Mouse (Mus musculus) spleen, postnatal 36 days (tissue): ENCODE measurements at regions not wholly inside any gene's neighbourhood (a gene's known extent, or its start where the extent isn't known, plus 50 kb on each side); places are given as distances from the start of the nearest gene placed in this dataset.
A peak's percentile ranks its signal among the peaks of the same experiment; 100 is the strongest.

ENCODE experiments used
- DNase-seq, 2 experiments: peaks; one replicate each; pipeline ENCODE4 v3.0.0; 2022; ENCODE audit warnings: low spot score in 2 of 2, mixed read lengths in 1 of 2

GRCm38 (mm10) chr6:143535726-143536125, 368.7 kb downstream of the Etnk1 start:
- DNase-seq: no peak

- no peak for DNase-seq
Observed at GRCm38 (mm10) chr6:143536525-143537293, 369.7 kb downstream of the Etnk1 start.

- DNase-seq: no peak
Observed at GRCm38 (mm10) chr6:143547406-143547903, 380.4 kb downstream of the Etnk1 start.

DNA sequence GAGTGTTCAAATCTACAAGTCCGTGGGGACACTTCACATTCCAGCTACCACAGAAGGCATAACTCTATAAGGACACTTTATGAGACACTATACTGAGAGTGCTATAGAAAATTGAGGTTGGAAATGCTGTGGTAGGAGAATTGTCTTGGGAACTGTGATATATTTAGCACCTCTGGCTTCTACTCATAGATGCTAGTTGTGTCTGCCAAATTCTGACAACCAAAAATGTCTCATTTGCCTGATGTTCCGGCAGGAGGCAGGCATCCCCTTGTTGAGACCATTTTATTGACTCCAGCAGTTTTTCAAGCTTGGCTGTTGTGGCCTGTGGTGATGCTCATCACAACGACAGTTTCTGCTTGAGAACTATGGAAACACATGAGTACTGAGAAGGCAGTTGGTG, 387.9 kb downstream of the Etnk1 start:
- DNase-seq: no peak

GRCm38 (mm10) chr6:143558046-143558884, 391.2 kb downstream of the Etnk1 start:
- DNase-seq: no peak

DNA sequence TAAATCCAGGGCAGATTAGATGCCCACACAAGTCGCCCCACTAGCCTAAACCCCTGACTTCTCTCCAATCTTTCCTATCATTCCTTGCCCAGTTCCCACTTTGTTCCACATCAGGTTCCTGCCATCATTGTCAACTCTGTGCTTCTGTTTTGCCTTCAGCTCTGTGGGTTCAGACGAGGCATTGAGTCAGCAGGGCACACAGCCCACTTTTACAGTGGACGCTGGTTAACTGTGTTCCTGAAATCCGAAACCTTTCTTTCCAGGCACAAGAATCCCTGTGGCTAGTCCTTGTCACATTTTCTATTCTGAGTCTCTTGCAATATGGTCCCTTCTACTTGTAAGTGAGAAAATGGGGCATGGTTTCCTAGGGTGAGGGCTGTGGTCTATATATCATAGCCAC, 392.3 kb downstream of the Etnk1 start:
- DNase-seq: no peak

DNA sequence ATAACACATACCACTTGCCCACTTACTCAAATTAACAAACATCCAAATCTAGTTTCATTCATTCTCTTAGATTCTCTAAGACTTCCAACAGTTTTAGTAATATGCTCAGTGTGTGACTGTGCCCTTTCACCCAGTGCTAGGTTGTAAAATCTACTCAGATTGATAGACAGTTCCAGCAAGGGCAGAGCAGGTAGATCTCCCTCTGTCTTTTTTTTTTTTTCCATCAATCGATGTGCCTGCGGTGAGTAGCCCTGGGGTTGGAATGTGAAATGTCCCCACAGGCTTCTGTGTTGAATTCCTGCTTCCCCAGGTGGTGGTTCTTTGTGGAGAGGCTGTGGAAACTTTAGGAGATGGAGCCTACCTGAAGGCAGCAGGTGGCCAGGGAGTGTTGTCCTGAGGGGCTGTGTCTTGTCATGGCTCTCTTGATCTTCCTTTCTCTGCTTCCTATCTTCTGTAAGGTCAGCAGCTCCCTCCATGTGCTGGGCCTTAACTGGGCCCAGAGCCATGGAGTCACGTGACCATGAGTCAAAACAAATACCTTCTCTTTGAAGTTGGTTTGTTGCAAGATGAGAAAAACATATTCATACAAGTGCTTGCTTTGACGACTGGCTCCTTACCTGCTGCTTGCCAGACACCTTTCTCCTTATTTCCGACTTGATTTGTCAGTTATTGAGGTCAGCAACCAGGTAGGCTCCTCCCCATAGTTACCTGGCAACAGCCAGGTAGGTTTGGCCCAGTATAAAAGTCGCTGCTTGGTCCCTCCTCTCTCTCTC, 394.5 kb downstream of the Etnk1 start:
- DNase-seq: no peak

GRCm38 (mm10) chr6:143571356-143572115, 404.5 kb downstream of the Etnk1 start:
- no peak for DNase-seq

DNA sequence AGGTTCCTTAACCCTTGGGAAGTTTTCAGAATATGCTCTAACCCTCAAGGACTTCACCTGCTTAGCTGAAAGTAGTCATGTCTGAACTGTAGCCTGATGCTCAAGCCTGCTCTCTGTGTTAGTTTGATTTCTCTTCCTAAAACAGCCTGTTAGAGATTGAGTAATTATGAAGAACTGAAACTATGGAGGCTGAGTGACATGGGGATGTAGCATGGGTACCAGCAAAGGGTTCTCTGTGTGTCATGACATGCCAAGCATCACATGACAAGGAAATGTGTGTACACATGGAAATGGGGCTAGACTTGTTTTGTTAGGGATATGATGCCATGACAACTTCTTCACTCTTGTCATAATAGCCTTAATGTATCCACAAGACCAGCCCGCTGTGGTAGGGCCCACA, 412.2 kb downstream of the Etnk1 start:
- DNase-seq: no peak

DNA sequence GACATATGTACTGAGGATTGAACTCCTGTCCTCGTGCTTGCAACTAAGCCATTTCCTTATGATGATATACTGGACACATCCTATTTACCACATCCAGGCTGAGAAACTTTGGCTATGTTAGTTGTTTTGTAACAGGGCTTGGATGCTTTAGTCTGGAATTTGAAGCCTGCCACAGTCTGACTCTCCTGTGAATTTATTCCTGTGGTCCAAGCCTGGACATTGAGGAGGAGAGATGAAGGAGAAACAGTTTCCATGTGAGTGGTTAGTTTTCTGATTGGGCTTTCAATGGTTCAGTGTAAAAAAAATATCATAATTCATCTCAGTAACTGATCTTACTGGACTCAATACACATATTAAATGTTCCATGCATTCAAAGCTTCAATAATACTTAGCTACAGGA, 422.6 kb downstream of the Etnk1 start:
- DNase-seq: no peak

DNA sequence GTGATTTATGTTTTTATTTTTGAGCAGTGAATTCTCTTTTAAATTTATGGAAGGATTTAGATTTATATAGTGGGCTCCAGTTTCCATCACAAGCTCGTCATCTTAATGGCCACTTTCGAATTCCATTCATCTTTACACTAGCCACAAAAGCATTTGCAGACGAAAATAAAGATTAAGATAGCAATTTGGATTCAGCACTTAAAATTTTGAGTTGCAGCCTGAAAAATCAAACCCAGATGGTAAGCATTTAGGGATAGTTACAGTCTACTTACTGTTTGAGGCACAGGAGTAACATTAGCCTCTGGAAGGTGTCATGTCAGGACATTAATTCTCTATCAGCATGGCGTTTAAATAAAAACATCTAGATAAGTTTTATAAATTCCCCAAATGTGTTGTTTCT, 423.2 kb downstream of the Etnk1 start:
- DNase-seq: no peak

GRCm38 (mm10) chr6:143592490-143592889, 425.5 kb downstream of the Etnk1 start:
- DNase-seq: no peak

DNA sequence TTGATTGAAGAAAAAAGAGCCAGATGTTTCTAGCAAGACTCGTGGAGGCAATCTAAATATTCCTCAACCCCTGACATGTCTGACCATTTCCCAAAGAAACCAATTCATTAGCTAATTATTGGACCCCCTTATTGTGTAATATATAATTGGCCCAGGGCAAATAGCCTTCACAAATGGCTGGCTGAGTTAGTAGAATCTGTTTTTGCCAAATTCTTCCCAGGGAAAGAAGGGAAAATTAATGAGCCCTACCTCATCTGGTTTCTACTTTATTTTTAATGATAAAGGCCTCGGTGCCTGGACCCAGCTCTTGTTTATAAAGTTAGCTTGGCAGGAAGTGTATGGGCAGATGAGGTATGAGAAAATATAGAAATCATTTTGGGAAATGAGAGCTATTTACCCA, 428.5 kb downstream of the Etnk1 start:
- no peak for DNase-seq

GRCm38 (mm10) chr6:143597414-143597813, 430.4 kb downstream of the Etnk1 start:
- no peak for DNase-seq

DNA sequence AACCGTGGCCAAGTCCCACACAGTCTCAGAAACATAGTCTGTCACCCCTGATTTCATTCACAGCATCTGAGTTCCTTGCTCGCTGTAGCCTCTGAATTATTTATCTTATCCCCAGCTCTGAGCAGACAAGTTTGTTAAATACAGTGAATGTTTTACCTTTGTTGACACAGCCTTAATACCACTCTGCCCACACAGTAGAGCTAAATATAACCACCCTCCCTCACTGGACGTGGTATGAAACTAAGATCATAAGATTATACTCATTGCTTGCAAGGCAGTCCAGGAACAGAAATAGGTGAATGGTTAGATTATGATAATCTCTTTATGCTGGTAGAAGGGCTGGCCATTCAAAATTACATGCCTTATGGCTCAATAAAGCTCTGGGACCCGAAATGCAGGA, 431.9 kb downstream of the Etnk1 start:
- DNase-seq: no peak

GRCm38 (mm10) chr6:143609100-143609499, 442.1 kb downstream of the Etnk1 start:
- peak in 1 of 2 experiments; percentile 2 for DNase-seq

DNA sequence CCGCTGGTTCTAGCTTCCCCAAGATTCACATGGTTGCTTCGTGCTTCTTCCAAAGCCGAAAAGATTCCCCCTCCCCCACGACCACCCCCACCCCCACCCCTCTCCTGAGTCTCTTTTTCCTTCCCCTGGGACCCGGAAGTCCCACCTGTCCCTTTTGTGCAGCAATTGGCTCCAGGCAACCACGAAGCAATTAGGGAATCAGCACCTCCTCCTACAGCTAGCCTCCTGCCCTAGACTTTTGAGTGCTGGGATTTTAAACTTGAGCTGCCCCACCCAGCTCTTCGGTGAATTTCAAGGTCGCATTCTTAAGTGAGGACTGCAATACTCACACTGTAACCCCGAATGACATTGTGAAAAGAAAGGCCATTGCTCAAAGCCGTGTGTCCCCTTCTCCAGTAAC, 445.9 kb downstream of the Etnk1 start:
- no peak for DNase-seq

GRCm38 (mm10) chr6:143614431-143614987, 447.5 kb downstream of the Etnk1 start:
- DNase-seq: no peak

- DNase-seq: no peak
Observed at GRCm38 (mm10) chr6:143615361-143615760, 448.3 kb downstream of the Etnk1 start.

DNA sequence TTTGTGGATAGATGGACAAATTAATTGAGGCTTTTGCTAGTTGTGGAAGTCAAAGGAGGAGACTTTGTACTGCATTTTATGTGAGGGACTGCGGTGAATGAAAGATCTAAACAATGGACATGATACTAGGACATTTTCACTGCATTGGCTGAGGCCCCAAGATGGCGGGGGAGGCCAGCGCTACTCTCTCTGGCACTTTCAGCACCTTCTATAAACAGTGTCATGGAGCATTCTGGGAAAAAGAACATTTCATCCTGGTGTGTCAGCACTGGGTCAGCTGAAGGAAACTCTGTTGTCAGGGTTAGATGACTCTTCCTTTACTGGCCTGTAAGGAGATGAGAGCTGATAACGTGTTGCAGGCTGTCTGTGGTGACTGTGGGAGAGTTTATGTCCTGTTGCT, 449.4 kb downstream of the Etnk1 start:
- no peak for DNase-seq

DNA sequence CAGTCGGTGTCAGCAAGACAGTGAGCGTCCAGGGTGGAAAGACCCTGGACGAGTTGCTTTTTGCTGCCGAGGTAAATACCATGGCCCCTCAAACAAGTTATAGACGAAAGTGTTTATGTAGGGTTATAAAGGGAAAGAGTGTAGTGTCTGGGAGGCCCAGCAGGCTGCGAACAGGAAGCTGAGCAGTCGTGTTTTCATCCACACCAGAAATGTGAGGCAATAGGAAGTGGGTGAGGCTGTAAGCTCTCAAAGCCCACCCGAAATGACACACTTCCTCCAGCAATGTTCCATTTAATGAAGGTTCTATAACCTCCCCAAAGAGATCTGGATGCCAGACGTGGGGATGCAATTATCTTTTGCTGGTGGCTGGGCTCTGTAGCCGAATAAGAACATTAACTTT, 451.5 kb downstream of the Etnk1 start:
- DNase-seq: no peak
